Mouse (Mus musculus): ENCODE measurements at regions not wholly inside any gene's neighbourhood (a gene's known extent, or its start where the extent isn't known, plus 50 kb on each side); places are given as distances from the start of the nearest gene placed in this dataset.

DNA sequence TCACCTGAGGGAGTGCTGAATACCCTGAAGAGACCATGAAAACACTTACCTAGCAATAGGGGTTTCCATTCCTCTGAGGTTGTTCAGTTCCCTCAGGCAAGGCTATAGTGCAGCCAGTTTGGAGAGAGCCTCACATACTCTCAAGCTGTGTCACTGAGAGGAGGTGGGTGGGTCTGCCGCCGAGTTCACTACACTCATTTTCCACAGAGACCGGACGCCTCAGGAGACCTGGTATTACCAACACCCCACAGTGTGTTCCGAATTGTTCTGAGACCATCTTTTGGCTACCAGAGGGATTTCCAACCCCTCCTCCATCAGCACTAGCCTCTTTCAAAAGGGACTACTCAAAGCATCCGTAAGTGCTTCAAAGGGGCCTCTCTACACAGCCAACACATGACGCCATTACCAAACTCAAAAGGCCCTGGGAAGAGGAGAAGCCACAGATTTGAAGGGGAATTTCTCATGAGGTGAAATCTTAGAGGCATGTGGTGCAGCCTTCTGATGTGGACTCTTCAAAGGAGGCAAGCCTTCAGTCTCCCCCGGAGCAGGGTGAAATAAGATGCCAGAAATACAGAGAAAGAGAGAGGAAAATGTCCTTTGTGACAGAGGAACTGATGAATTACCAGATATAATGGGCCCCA lies 260.1 kb upstream of the Pabpc6 start:
- Histone ChIP-seq H3K4me3 (replicated peaks) (no peak overlapping the region), H3K27me3 (no peaks in the 10 kb centered on the region), H3K4me2 (no peak overlapping the region), H3K9me3 (replicated peaks) (no peaks in the 10 kb centered on the region), H3K9ac (no peak overlapping the region), H3K4me1 (0 out of 2 replicates have a peak, but pooled peaks cover 5% of the 10 kb centered on the region), H3K27ac (no peak overlapping the region), H3K36me3 (no peaks in the 10 kb centered on the region)
- no peak for ATAC-seq (replicated peaks; ENCODE audit: low FRiP score)
- WGBS: 65% methylated on average over 8 of the region's 8 CpGs

DNA sequence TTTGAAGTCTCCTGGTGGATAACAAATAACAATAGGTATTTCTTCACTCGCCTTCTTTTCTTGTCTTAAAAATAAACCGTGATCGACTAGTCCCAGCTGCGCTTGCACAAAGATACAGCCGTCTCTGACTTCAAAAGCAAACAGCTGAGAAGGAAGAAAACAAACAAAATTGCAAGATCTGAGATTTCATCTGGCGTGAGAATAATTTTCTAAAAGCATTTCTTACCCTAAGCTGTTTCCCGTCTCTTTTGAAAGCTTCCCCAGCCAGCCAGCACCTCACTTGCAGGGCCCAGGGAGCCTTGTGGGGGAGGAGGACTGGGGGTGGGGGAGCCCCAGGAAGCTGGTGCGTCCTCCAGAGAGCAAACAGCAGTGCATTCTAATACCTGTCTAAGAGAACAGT lies 258.2 kb upstream of the Pabpc6 start:
- H3K4me3 ChIP-seq (replicated peaks): no peak overlapping the region
- H3K9me3 ChIP-seq (replicated peaks): no peaks in the 10 kb centered on the region
- H3K36me3 ChIP-seq: no peaks in the 10 kb centered on the region
- ATAC-seq (replicated peaks; ENCODE audit: low FRiP score): no peak
- H3K4me2 ChIP-seq: no peak overlapping the region
- no peaks in the 10 kb centered on the region for H3K27me3 ChIP-seq
- 0 out of 2 replicates have a peak, but pooled peaks cover 5% of the 10 kb centered on the region for H3K4me1 ChIP-seq
- H3K27ac ChIP-seq: no peak overlapping the region
- 52% methylated on average over 8 of the region's 8 CpGs for WGBS
- H3K9ac ChIP-seq: no peak overlapping the region

DNA sequence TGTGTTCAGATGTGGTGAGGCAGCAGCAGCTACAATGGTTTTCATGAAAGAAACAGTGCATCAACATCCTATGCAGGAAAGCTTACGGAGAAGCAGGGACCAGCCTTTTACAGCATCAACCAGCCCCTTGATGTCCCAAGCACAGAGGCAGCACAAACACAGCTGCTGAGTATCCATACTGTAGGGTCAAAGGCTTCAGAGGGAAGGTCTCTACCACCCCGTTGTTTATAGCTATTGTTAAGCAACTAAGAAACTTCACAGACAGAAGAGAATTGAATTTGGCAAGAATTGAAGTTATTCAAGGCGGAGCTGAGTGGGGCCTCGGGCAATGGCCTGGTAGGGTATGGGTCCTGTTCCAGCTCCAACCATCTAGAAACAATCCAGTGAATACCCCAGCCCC lies 256.8 kb upstream of the Pabpc6 start:
- 51% methylated on average over 4 of the region's 4 CpGs for whole genome bisulfite sequencing
- no peak overlapping the region for H3K9ac ChIP-seq
- no peaks in the 10 kb centered on the region for H3K9me3 ChIP-seq (replicated peaks)
- H3K36me3 ChIP-seq: no peaks in the 10 kb centered on the region
- H3K27me3 ChIP-seq: no peaks in the 10 kb centered on the region
- H3K27ac ChIP-seq: no peak overlapping the region
- H3K4me3 ChIP-seq (replicated peaks): no peak overlapping the region
- ATAC-seq (replicated peaks; ENCODE audit: low FRiP score): no peak
- no peak overlapping the region for H3K4me2 ChIP-seq
- 0 out of 2 replicates have a peak, but pooled peaks cover 5% of the 10 kb centered on the region for H3K4me1 ChIP-seq

DNA sequence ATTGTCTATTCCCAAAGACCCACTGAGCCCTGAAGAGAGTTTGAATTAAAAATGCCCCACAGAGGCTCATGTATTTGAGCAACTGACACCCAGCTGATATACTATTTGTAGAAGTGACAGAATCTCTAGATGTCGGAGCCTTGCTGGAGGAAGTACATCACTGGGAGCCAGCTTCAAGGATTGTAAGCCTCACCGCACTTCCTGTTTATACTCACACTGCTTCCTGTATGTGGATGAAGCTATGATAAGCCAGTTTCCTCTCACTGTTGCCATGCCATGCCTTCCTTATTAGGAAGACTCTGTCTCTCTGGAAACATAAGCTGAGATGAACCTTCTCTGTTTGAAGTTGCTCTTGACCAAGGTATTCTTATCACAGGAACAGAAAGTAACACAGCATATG lies 251.8 kb upstream of the Pabpc6 start:
- ATAC-seq (replicated peaks; ENCODE audit: low FRiP score): no peak
- 76% methylated on average over 2 of the region's 2 CpGs for WGBS
- H3K4me1 ChIP-seq: 0 out of 2 replicates have a peak, but pooled peaks cover 1% of the 10 kb centered on the region
- H3K9ac ChIP-seq: no peak overlapping the region
- H3K27me3 ChIP-seq: no peaks in the 10 kb centered on the region
- no peaks in the 10 kb centered on the region for H3K36me3 ChIP-seq
- no peak overlapping the region for H3K4me2 ChIP-seq
- no peaks in the 10 kb centered on the region for H3K9me3 ChIP-seq (replicated peaks)
- no peak overlapping the region for H3K4me3 ChIP-seq (replicated peaks)
- no peak overlapping the region for H3K27ac ChIP-seq

DNA sequence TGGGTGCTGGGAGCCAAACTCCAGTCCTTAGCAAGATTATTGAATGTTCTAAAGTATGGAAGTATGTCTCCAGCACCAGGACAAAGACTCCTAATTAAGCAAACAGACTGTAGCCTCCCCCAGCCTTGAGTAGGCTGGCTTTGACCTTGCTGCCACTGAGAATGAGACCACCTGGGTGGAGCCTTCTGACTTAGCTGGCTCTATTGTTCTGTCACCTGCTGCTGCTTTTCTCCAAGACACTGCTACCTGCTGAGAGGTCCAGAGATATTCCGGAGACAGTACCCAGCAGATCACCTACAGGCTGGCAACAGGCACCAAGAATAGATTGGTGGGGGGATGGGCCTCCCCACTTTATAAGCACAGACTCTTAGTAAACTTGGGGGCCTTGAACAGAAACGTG lies 247.5 kb upstream of the Pabpc6 start:
- no peak for ATAC-seq (replicated peaks; ENCODE audit: low FRiP score)
- Histone ChIP-seq H3K27me3 (no peaks in the 10 kb centered on the region), H3K36me3 (no peaks in the 10 kb centered on the region), H3K4me1 (no peaks in the 10 kb centered on the region), H3K4me2 (no peak overlapping the region), H3K27ac (no peak overlapping the region), H3K9me3 (replicated peaks) (no peaks in the 10 kb centered on the region), H3K9ac (no peak overlapping the region), H3K4me3 (replicated peaks) (no peak overlapping the region)
- WGBS: 47% methylated on average over 2 of the region's 2 CpGs

DNA sequence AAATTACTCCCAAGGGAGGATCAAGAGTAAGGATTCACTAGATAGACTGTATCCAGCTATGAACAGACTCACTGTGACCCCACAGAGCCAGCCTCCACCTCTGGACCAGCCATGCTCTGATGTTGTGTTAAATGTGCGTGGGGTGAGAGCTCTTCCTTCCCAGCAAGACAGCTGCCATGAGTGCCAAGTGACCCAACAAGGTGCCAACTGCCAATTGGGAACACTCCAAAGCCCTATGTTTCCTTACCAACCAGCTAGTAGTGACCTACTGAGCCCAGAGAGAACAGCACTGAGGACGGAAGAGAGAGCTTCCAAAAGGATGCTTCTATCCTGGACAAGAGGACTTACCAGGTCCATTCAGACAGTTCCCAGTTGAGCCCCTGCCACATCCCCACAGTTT lies 241.3 kb upstream of the Pabpc6 start:
- 92% methylated on average over 2 of the region's 2 CpGs for WGBS
- H3K27me3 ChIP-seq: no peaks in the 10 kb centered on the region
- ATAC-seq (replicated peaks; ENCODE audit: low FRiP score): no peak
- no peaks in the 10 kb centered on the region for H3K9me3 ChIP-seq (replicated peaks)
- no peaks in the 10 kb centered on the region for H3K36me3 ChIP-seq
- H3K27ac ChIP-seq: no peak overlapping the region
- H3K9ac ChIP-seq: no peak overlapping the region
- no peak overlapping the region for H3K4me3 ChIP-seq (replicated peaks)
- H3K4me1 ChIP-seq: peaks cover 6% of the 10 kb centered on the region
- H3K4me2 ChIP-seq: no peak overlapping the region

DNA sequence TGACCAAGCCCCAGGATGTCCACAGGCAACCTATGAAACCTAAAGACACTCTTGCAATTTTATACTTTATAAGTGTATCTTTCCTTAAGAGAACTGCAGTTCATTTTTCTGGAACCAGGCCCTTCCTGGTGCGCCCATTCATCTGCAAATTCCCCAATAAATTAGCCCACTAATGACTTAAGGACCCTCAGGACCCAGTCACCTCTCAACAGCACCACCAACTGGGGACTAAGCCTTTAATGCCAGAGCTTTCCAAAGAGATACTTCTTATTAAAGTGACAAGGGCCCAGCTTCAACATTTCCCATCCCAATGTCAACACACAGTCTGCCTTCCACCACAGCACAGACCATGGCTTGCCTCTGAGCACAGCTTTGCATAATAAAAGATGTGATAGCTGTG lies 237.6 kb upstream of the Pabpc6 start:
- Histone ChIP-seq H3K9me3 (replicated peaks) (no peaks in the 10 kb centered on the region), H3K36me3 (no peaks in the 10 kb centered on the region), H3K27me3 (no peaks in the 10 kb centered on the region), H3K9ac (no peak overlapping the region), H3K4me2 (no peak overlapping the region), H3K27ac (no peak overlapping the region), H3K4me3 (replicated peaks) (no peak overlapping the region), H3K4me1 (peaks cover 31% of the 10 kb centered on the region)
- 51% methylated on average over 1 of the region's 1 CpGs for WGBS
- ATAC-seq (replicated peaks; ENCODE audit: low FRiP score): no peak

DNA sequence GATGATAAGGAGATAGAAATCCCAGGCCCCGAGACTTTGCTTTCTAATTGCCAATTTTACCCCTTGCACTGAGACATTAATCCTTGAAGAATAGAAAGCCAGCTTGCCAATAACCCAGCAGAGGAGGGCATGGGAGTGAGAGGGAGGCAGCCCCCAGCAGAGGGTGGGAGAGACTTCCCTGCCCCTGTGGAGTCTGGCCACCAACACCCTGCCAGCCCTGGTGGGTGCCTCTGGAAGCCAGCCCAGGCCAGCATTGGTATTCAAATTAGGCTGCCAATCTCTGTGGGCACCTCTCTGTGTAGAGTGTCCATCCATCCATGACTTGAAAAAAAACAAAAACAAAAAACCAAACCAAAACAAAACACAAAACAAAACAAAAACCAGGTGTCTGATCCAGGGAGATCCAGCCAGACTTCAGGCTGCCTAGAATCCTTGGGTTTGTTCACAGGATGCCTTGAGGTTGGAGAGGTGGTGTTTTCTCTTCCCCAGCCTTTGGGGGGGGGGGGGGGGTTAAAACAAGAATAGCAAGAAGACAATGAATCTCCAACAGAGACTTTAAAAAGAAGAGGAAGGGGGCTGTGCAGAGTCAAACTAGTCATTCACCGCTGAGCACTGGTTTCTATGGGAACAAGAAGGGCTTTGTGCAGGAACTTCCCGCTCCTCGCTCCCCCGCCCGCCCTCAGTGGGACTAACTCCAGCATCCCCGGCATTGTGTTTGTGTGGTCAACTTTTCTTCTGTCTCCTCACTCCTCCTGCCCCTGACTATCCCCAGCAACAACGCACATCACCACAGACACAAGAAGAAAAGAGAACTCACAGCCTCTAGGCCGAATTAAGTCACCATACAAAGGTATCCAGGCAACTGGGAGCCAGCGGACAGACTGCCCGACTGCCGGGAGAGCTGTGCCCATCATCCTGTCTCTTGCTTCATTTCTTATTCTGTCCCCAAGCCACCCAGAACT lies 236.3 kb upstream of the Pabpc6 start:
- no peaks in the 10 kb centered on the region for H3K27me3 ChIP-seq
- 7% methylated on average over 12 of the region's 12 CpGs for WGBS
- no peaks in the 10 kb centered on the region for H3K9me3 ChIP-seq (replicated peaks)
- H3K27ac ChIP-seq: peak overlapping the region; percentile 56
- ATAC-seq (replicated peaks; ENCODE audit: low FRiP score): peak; percentile 89
- no peak overlapping the region for H3K9ac ChIP-seq
- peak overlapping the region; percentile 32 for H3K4me3 ChIP-seq (replicated peaks)
- H3K4me2 ChIP-seq: peak overlapping the region; percentile 57
- H3K4me1 ChIP-seq: peaks cover 31% of the 10 kb centered on the region
- no peaks in the 10 kb centered on the region for H3K36me3 ChIP-seq

DNA sequence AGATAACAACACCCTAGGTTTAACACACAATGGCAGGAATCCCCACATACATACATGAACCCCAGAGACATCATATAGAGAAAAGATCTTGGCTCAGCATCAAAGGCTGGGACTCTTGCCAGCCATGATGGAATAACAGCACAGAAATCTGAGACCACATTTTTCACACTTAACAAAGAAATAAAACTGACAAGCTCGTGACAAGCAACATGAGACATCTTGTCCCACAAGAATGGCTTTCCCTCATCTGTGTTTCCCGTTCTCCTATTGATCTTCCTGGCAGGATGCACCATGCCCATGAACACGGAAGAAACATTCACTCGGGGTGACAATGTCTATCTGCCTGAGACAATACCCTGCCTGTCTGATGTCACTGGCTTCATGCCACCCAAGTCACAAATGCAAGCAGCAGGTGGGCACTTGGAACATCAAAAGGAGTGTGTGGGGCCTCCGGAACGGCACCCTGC lies 235.0 kb upstream of the Pabpc6 start:
- Histone ChIP-seq H3K4me3 (replicated peaks) (no peak overlapping the region), H3K36me3 (no peaks in the 10 kb centered on the region), H3K27me3 (no peaks in the 10 kb centered on the region), H3K9ac (no peak overlapping the region), H3K4me1 (peaks cover 31% of the 10 kb centered on the region), H3K4me2 (no peak overlapping the region), H3K27ac (peak overlapping the region; percentile 46; the same call in 1 of the 2 replicates), H3K9me3 (replicated peaks) (no peaks in the 10 kb centered on the region)
- 12% methylated on average over 6 of the region's 6 CpGs for WGBS
- ATAC-seq (replicated peaks; ENCODE audit: low FRiP score): no peak

DNA sequence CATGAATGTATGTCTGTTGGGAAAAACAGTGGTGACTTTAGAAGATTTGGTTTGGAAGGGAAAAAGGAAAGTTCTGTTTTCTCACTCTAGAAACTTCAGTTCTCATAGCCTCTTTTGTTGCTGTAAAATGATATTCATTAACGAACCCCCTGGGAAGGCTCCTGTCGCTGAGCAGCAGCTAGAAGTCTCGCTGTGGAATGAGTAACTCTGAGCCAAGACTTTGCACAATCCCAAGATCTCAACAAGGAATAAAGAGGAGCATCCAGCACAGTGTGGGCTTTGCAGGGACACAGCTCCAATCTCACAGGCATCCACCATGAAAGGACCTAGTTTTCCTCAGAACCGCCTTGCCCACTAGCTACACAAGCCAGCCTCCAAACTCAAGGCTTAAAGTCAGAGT lies 233.8 kb upstream of the Pabpc6 start:
- Histone ChIP-seq H3K27ac (no peak overlapping the region), H3K4me1 (peaks cover 31% of the 10 kb centered on the region), H3K9me3 (replicated peaks) (no peaks in the 10 kb centered on the region), H3K4me2 (no peak overlapping the region), H3K9ac (no peak overlapping the region), H3K27me3 (no peaks in the 10 kb centered on the region), H3K36me3 (no peaks in the 10 kb centered on the region), H3K4me3 (replicated peaks) (no peak overlapping the region)
- 42% methylated on average over 4 of the region's 4 CpGs for WGBS
- ATAC-seq (replicated peaks; ENCODE audit: low FRiP score): no peak

DNA sequence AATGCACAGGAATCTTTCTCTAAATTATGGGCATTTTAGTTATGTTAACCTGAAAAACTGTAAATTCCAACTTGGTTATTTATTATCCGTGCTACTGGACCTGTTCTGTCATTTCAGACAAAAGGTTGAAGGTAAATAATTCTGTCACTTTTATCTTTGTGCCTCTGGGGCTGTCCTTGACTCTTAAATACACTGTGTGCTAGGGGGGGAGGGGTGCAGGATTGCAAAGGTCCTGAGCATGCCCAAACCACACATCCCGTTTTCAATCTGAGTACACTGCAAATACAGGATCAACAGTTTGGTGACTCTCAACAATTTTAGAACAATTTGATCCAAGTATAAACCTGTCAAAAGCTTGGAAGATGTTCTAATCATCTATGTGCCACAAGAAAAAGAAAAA lies 227.4 kb upstream of the Pabpc6 start:
- Histone ChIP-seq H3K36me3 (no peaks in the 10 kb centered on the region), H3K27ac (no peak overlapping the region)
- ATAC-seq (replicated peaks; ENCODE audit: low FRiP score): no peak

DNA sequence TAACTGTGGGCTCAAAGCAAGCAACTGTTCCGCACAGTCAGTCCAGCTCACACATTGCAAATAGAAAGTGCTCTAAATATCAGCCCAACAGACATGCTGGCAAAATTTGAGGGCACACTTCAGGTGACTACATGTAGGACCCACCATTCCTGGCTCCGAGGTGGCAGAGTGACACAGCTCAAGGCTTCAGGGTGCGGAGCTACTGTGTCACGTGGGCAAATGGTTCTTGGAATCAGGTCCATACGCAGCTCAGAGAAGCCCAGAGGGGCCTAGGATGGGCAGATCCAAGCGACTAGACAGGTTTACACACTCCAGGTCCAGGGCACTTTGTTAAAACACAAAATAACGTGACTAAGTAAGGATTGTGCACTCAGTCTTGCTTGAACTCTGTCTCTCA lies 226.2 kb upstream of the Pabpc6 start:
- Histone ChIP-seq H3K27ac (peak overlapping the region; percentile 67), H3K4me1 (peaks cover 21% of the 10 kb centered on the region), H3K9ac (no peak overlapping the region), H3K27me3 (0 out of 2 replicates have a peak, but pooled peaks cover 3% of the 10 kb centered on the region), H3K36me3 (no peaks in the 10 kb centered on the region), H3K9me3 (replicated peaks) (no peaks in the 10 kb centered on the region), H3K4me2 (no peak overlapping the region), H3K4me3 (replicated peaks) (no peak overlapping the region)
- WGBS: 66% methylated on average over 7 of the region's 7 CpGs
- ATAC-seq (replicated peaks; ENCODE audit: low FRiP score): peak; percentile 24; the same call in 1 of the 2 replicates

More for the DNA sequence above, 227.4 kb upstream of the Pabpc6 start:
- Histone ChIP-seq H3K4me2 (no peak overlapping the region), H3K9me3 (replicated peaks) (no peaks in the 10 kb centered on the region), H3K4me1 (peaks cover 21% of the 10 kb centered on the region), H3K9ac (no peak overlapping the region), H3K27me3 (0 out of 2 replicates have a peak, but pooled peaks cover 3% of the 10 kb centered on the region), H3K4me3 (replicated peaks) (no peak overlapping the region)
- WGBS: 26% methylated on average over 2 of the region's 2 CpGs

All from kidney, embryonic 15.5 days (tissue).